Mouse (Mus musculus) retina, postnatal 1 day (tissue): ENCODE measurements around the gene Clspn.
A peak's percentile ranks its signal among the peaks of the same experiment; 100 is the strongest.
"Not testable (repeated sequence)": the region's sequence is repeated elsewhere in the genome, so short reads cannot be mapped to it uniquely, and the experiment has no call there.

ENCODE experiments used
- DNase-seq: peaks from one replicate; pipeline ENCODE4 v3.0.0-alpha.2; 2012

Clspn gene

DNA sequence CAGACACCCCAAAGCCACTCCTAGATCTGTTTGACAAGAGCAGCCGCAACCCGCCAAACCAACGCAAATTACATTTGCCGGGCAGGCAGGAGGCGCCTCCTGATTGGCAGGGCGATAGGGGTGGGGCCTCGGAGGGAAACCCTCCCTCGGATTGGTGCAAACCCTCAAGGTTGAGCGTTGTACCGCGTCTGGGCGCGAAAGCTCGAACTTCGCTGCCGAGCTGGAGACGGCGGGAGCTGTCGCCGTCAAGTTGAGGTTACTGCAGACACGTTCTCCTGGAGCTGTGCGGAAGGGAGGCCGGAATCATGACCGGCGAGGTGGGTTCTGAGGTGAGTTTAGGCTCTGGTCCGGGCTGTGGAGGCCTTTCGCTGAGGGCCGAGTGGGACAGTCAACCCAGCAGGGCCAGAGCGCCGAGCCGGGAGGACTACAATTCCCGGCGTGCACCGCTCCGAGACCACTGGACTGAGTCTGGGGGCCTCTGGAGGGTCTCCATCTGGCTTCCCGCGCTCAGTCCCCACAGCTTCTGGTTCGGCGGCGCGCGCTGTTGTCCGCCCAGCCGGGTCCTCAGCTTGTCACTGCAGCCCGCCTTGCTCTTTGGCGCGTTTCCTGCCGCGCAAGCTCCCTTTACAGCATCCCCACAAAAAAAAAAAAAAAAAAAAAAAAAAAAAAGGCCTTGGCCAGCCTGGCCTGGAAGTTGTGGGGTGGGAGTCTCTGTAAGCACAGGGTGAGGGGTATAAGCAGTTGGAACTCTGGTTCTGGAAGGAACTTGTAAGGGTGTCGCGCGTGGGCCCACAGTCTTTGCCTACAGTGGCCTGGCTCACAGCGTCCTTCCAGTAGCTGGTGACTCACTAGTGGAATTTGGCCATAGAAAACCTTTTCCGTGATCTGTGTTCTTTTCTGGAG lies at the start of gene Clspn:
TSS of gene Clspn (plus strand) at position 127 of the 903 bp plus-strand sequence.
- DNase-seq = peak; percentile 94

DNA sequence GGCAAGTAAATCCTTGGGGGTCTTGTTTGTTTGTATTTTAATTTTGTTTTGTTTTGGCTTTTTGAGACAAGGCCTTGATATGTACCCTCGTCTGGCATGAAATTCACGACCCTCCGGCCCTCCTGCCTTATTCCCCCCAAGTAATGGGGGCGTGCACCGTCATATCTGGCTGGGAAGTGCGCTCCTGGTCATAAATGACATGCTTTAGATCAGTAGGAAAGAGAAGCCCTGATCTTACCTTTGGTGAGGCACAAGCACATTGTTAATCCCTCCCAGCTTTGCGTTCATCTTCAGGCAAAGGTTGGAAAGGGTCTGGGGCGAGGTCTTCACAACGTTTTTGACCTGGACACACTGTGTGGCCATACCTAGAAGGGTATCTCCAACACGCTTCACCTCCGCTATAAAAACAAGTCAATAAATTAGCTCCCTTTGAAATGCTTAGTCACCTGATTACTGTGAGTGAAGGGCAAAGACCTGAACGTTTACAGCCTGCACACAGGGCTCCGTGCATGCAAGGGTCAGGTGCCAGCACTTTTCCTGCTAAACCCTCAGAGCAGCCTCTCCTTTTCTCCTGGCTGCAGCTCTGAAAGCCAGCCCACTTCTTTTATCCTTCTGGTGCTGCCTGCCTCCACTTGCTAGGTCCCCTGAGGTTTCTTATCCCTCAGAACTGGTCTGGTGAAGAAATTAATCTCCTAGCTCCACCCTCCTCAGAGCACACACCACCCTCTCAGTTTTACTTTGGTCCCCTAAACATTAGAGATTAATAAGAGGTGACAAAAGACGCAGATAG lies 48.4 kb upstream of the Clspn start:
- DNase-seq = peak; percentile 2

DNA sequence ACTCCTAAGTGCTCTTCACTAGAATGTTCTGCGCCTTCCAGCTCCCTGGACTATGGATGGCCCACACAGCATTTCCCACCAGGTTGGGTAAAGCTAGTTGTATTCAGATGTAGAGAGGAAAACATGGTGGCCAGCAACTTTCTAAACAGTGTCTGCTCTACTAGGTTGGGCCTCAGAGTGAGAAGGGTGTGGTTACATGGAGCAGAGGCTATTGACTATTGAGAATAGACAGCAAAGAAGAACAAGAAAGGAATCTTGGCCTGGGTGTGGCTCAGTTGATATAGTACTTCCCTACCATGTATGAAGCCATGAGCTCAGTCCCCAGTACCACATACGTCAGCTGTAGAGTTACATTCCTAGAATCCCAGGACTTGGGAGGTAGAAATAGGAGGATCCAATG lies 47.7 kb upstream of the Clspn start:
- no peak for DNase-seq

- DNase-seq = no peak
These were observed 45.7 kb upstream of the Clspn start for GRCm38 (mm10) chr4:126511013-126511412.

DNA sequence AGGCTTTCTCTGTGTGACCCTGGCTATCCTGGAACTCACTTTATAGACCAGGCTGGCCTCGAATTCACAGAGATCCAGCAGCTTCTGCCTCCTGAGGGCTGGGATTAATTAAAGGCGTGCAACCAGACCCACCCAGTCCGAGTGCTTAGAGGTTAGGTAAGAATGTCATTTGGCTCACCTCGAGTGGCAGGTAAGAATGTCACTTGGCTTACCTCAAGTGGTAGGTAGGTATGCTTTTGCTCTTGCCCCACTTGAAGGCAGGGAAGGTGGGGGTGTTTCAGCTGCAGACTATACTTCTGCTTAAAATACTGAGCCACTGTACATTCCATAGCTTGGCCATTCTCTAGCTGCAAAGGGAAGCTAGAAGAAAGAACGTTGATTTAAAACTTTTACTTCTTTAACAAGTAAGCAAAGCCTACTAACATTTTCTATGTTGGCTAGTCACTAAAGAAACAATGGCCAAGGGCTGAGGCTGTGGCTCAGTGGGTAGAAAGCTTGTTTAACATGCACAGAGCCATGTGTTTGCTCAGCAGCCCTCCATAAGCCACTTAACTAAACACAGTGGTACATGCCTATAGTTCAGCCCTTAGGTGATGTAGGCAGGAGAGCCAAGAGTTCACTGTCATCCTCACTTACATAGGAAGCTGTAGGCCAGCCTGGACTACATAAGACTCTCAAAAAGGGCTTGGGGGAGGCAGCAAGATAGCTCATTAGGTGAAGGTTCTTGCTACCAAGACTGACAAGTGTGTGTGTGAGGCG lies 44.2 kb upstream of the Clspn start:
- no peak for DNase-seq

DNA sequence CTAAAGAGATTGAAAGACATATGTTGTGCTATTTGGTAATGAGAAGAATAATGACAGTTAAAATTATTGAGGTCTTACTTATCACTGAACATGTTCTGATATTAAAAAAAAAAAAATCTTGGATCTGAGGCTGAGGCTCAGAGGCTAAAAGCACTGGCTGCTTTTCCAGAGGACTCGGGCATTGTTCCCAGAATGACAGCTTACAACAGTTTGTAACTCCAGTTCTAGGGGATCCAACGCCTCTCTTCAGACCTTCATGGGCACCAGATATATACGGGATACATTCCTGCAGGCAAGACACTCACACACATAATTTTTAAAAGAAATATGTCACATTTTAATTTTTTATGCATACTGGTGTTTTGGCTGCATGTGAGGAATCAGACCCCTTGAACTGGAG lies 30.6 kb upstream of the Clspn start:
- no peak for DNase-seq

DNA sequence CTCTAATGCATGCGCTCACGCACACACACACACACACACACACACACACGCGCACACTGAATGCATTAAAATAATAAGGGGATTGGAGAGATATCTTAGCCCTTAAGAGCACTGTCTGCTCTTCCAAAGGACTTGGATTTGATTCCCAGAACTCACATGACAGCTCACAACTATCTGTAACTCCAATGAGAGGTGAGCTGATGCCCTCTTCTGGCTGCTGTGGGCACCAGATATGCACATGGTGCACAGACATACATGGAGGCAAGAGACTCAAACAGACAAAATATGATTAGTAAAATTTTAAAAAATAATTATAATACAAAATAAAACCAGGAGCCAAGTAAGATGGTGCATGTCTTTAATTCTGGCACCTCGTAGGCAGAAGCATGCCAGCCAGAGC lies 29.9 kb upstream of the Clspn start:
- DNase-seq = no peak

GRCm38 (mm10) chr4:126532292-126532691 lies 24.4 kb upstream of the Clspn start:
- no peak for DNase-seq

DNA sequence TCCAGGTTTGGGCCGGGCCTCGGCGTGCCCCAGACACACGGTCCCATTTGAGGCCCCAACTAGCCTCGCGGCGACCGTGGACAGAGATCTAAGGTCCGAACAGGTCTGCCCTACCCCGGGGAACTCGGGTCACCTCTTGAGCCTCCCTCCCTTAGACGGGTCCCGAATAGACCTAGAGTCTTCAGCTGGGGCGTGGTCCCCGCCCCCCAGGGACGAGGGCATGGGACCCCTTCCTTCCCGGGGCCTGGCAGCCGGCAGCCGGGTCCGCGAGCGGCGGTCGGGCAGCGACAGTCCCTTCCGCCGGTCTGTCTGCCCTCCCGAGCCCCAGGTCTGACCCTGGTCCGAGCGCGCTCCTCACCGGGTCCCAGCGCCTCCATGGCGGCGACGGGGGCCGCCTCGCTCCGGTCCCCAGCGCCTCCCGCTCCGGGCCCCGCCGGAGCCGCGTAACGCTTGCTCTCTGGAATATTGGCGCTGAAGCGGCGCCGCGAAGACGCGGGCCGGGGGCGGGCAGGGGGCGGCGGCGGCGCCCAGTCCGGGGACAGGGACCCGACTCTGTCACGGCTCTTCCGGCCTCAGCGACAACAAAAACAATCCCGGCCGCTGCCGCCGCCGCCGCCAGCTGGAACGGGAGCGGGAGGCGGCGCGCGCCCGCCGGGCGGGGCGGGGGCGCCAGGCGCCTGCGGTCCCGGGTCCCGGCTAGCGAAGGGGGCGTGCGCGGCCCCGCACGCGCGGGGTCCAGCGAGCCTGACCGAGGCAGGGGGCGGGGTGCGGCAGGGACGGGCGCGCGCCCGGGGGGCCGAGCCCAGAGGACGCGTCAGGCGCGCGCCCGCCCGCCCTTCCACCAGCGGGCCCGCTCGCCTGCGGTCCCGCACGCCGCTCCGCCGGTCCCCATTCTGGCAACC lies 23.7 kb upstream of the Clspn start, which contains the start of gene Ago4:
TSS of gene Ago4 (minus strand) at position 646 of the 902 bp plus-strand sequence.
- peak; percentile 89 for DNase-seq

- no peak for DNase-seq
These were observed 23.0 kb upstream of the Clspn start for GRCm38 (mm10) chr4:126533729-126534070.

- DNase-seq = not testable (repeated sequence)
These were observed 21.1 kb upstream of the Clspn start for GRCm38 (mm10) chr4:126535631-126536030.

GRCm38 (mm10) chr4:126536865-126537264 lies 19.9 kb upstream of the Clspn start:
- no peak for DNase-seq

- DNase-seq = no peak
These were observed 16.2 kb upstream of the Clspn start for GRCm38 (mm10) chr4:126540487-126541071.

GRCm38 (mm10) chr4:126542838-126543237 lies 13.9 kb upstream of the Clspn start:
- DNase-seq = peak; percentile 16

DNA sequence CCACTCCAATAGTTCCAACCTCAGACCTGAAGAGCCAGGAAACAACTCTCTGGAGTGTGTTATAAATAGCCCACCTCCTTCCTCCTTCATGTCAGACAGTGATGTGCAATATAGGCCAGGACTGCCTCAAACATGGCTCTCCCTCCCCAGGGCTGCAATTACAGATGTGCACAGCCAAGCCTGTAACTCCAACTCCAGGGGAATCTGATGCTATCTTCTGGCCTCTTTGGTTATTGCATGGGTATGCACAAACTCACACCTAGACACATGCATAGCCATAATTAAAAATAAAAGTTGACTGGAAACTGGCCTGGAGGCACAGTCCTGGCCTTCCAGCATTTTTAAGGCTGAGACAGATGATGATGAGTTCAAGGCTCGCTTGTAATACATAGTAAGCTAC lies 11.7 kb upstream of the Clspn start:
- DNase-seq = no peak

DNA sequence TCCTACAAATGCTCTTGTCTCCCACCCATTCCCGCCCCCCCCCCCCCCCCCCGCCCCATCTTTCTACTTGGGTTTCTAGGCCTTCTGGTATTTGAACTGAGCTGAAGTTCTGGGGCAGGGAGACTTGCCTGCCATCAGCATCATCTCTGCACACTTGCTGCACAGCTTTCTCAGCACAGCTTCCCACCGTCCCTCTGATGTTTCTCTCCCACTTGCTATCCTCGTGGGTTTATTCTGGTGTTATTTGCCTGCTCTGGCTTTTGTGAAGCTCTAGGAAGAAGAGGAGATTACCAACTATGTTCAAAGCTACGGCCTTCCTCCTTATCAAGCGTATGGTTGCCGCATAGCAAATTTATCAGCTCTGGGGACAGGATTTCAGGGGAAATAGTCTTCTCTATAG lies 11.0 kb upstream of the Clspn start:
- no peak for DNase-seq

DNA sequence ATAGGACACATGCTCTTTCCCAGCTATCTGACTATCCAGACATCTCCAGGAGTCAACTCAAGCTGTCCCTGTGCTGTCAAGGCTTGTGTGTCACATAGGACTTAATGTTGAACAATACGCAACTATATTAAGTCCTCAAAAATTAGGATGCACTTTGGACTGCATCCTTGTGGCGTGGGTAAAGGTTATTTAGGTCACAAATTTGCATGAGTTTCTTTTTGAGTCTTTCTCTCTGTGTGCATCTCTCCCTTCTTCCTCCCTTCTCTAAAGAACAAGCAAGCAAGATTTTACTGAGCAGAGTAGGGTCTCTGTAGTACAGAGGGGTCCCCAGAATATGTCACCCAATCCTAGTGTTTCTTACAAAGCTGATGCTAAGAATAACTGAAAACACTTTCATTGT lies 10.6 kb upstream of the Clspn start:
- DNase-seq = no peak

DNA sequence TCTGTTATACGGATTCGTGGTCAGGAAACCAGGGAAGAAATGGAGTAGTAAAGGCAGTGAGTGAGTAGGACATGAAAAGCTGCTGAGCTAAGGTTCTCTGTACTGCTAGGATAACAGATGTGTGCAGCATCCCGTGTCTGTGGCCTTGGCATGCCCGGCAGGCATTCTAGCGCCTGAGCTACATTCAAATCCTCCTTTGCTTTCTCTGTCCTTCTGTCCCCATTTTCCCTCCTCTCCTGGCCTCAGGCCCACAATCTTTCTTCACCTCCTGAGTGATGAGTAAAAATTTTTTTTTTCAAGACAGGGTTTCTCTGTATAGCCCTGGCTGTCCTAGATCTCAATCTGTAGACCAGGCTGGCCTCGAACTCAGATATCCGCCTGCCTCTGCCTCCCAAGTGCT lies 4.6 kb upstream of the Clspn start:
- DNase-seq = peak; percentile 10

GRCm38 (mm10) chr4:126553105-126553504 lies 3.6 kb upstream of the Clspn start:
- peak; percentile 71 for DNase-seq

- DNase-seq = no peak
These were observed 3.0 kb upstream of the Clspn start for GRCm38 (mm10) chr4:126553685-126554084.

DNA sequence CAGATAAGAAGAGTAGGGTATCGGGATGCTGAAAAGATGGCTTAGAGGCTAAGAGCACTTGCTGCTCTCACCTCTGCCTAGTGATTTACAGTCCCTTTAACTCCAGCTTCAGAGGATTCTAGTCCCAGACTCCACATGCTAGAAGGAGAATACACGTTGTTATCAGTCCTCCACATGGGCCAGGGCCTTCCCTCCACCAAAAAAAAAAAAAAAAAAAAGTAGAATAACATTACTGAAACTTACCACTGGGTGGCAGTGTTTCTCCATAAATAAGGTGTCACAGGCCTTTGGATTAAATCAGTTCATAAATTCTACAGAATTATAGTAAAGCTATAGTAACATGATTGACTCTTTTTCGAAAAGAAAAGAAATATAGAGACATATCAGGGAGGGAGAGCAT lies 2.3 kb upstream of the Clspn start:
- DNase-seq = peak; percentile 83

GRCm38 (mm10) chr4:126563798-126564197 lies 7.1 kb downstream of the Clspn start:
- DNase-seq = no peak
